Mouse (Mus musculus) heart, embryonic 11.5 days (tissue): ENCODE data around the gene Whamm. TPM values are rescaled to one million over a fixed set of nuclear protein-coding genes. Genes with fewer than 3 reads are reported as not detected.

ENCODE experiments used
- ATAC-seq: fragments of 200-750 bp; cut with Nextera tagmentation; replicated peaks from 2 replicates; pipeline ENCODE4 v1.8.0; 2017; ENCODE audit warnings: moderate library complexity; ENCODE audit not compliant: insufficient number of reproducible peaks, low FRiP score, low TSS enrichment
- H3K27ac ChIP-seq: fragments of 300-500 bp; sonication (generic); 2 replicates; pipeline ENCODE4 v1.5.1; 2014; ENCODE audit warnings: mild to moderate bottlenecking, low read depth, low read length
- H3K27me3 ChIP-seq: fragments of 300-500 bp; sonication (generic); 2 replicates; pipeline ENCODE4 v1.6.1; 2014; ENCODE audit warnings: mild to moderate bottlenecking, low read length, mixed read lengths; ENCODE audit not compliant: control insufficient read depth, insufficient read depth
- H3K36me3 ChIP-seq: fragments of 300-500 bp; sonication (generic); 2 replicates; pipeline ENCODE4 v1.6.1; 2014; ENCODE audit warnings: mild to moderate bottlenecking, low read length, moderate library complexity, mixed read lengths; ENCODE audit not compliant: control insufficient read depth, insufficient read depth
- H3K4me1 ChIP-seq: fragments of 300-500 bp; sonication (generic); 2 replicates; pipeline ENCODE4 v1.6.1; 2014; ENCODE audit warnings: low read length; ENCODE audit not compliant: control insufficient read depth, insufficient read depth
- H3K4me2 ChIP-seq: fragments of 300-500 bp; sonication (generic); 2 replicates; pipeline ENCODE4 v1.6.1; 2014; ENCODE audit warnings: mild to moderate bottlenecking, moderate library complexity
- H3K4me3 ChIP-seq: fragments of 300-500 bp; sonication (generic); 2 replicates; pipeline ENCODE4 v1.5.1; 2014; ENCODE audit warnings: low read depth, low read length
- H3K9ac ChIP-seq: fragments of 300-500 bp; sonication (generic); 2 replicates; pipeline ENCODE4 v1.6.1; 2014; ENCODE audit warnings: mild to moderate bottlenecking, low read depth, low read length, moderate library complexity
- H3K9me3 ChIP-seq: fragments of 300-500 bp; sonication (generic); replicated peaks from 2 replicates; pipeline ENCODE4 v1.6.1; 2016; ENCODE audit warnings: low read length; ENCODE audit not compliant: control insufficient read depth
- WGBS: fragments of 180-500 bp; shearing (Covaris S2); extraction: QIAGEN DNeasy Blood & Tissue Kit; methylation state at CpG from one replicate; pipeline ENCODE4 v1.1.7; 2014; ENCODE audit not compliant: insufficient replicate concordance; 5-methylcytosine and 5-hydroxymethylcytosine counted together
- polyA plus RNA-seq: library from polyadenylated mRNA; unstranded; fragments of >200 nt; fragmentation: Nextera tagmentation; extraction: Ambion mirVana; gene quantifications from 2 replicates; pipeline ENCODE4 v1.2.1, GENCODE M21; 2014

The Whamm gene
- polyA plus RNA-seq, 1 experiment from 2014 or later: 6.2 TPM

DNA sequence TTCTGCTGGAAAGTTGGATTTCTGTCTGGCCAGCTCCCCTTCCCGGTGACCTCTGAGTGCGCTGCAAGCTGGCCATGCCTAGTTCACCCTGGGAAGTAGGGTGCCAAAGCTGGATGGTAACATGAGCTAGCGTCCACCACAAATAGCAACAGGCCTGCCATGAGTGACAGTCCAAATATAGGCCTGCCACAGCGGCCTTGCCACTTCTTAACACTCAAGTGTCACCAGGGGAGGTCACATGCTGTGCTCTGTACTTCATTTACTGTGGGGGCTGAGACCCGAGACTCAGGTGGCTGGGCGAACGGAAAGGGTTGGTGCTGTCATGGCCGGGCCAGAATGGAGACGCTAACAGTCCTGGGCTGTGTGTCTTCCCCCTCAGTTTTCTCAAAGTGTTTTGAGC is 4.2 kb upstream of the Whamm start, which contains the start of gene Fsd2:
Gene Fsd2, minus strand, starts transcription at position 53 of the 400 bp plus-strand sequence.
- 50% methylated on average over 9 of the region's 9 CpGs for WGBS
- H3K27me3 ChIP-seq: no peaks in the 10 kb centered on the region
- no peaks in the 10 kb centered on the region for H3K9me3 ChIP-seq
- ATAC-seq: peak; percentile 44; the same call in 1 of the 2 replicates
- H3K9ac ChIP-seq: peak within 1 kb of the TSS; percentile 79
- H3K4me3 ChIP-seq: peak within 1 kb of the TSS; percentile 39
- H3K36me3 ChIP-seq: no peaks in the 10 kb centered on the region
- H3K4me1 ChIP-seq: peaks cover 15% of the 10 kb centered on the region
- H3K4me2 ChIP-seq: peak within 1 kb of the TSS; percentile 71
- H3K27ac ChIP-seq: peak within 1 kb of the TSS; percentile 94

DNA sequence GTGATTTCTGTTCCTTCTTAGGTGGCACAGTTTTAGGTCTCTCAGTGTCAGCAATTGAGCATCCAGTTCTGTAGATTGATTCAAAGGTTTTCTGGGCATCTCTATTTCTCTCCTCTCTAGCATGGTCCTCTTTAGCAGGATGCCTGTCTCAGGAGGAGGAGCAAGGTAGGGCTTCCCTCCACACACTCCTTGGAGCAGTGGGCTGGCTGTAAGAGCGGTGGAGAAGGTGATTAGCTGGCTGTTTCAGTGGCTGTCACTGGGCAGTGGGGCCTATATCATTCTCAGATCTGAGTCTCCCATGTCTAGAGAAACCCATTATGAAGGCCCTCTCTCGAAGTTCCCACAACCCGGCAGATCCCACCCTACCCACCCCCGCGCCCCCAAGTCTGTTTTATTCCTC is 3.7 kb upstream of the Whamm start:
- Histone ChIP-seq H3K4me1 (peaks cover 16% of the 10 kb centered on the region), H3K4me3 (no peak overlapping the region; the same call in 1 of the 2 replicates), H3K27me3 (no peaks in the 10 kb centered on the region), H3K27ac (peak overlapping the region; percentile 94), H3K36me3 (no peaks in the 10 kb centered on the region), H3K9ac (peak overlapping the region; percentile 12; the same call in 1 of the 2 replicates), H3K9me3 (no peaks in the 10 kb centered on the region), H3K4me2 (peak overlapping the region; percentile 71)
- 76% methylated on average over 5 of the region's 5 CpGs for WGBS
- ATAC-seq: no peak

DNA sequence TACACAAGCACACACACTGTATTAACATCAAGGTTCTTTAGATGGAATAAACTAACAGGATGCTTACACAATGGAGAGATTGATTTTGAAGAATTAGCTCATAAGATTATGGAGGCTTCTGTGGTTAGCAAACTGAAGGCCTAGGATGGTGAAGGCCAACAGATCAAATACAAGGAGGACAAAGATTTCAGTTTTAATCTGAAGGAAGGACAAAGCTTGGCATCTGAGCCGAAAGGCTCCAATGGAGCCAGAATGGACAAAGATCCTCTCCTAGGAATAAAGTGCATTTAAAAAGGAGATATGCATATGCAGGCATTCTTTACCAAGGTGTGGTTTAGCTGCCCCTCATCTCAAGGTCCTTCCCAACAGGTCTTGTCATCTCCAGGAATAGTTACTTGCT is 1.2 kb upstream of the Whamm start:
- H3K9me3 ChIP-seq: no peaks in the 10 kb centered on the region
- 94% methylated on average over 1 of the region's 1 CpGs for WGBS
- no peak overlapping the region for H3K4me2 ChIP-seq
- no peaks in the 10 kb centered on the region for H3K36me3 ChIP-seq
- H3K4me1 ChIP-seq: peaks cover 14% of the 10 kb centered on the region
- no peak overlapping the region for H3K27ac ChIP-seq
- no peak overlapping the region for H3K4me3 ChIP-seq
- H3K27me3 ChIP-seq: no peaks in the 10 kb centered on the region
- no peak overlapping the region for H3K9ac ChIP-seq
- no peak for ATAC-seq

DNA sequence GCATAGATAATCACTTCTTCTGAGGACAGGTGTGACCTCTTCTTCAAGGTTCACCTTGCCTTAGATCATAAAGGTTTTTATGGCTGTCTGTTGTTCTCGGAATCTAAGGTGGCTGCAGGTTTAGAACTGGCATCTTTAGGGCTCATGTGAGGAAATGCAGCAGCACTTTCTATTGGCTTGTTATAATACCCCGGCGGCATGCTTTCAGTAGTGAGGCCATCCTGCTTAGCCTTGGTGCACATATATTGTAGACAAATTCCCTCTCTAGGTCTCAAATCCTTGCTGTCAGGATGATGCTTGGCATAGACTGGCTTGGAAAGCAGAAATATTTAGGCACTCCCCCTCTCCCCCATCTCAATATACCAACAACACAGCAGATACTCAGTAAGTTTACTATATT is 795 bp upstream of the Whamm start:
- ATAC-seq: no peak
- no peaks in the 10 kb centered on the region for H3K36me3 ChIP-seq
- H3K4me2 ChIP-seq: no peak overlapping the region; the same call in 1 of the 2 replicates
- H3K4me1 ChIP-seq: peaks cover 14% of the 10 kb centered on the region
- no peaks in the 10 kb centered on the region for H3K9me3 ChIP-seq
- no peak overlapping the region for H3K4me3 ChIP-seq
- 86% methylated on average over 3 of the region's 3 CpGs for WGBS
- no peak overlapping the region for H3K9ac ChIP-seq
- H3K27ac ChIP-seq: 0 out of 2 replicates have a peak overlapping the region, but pooled peaks have one; percentile 24
- H3K27me3 ChIP-seq: no peaks in the 10 kb centered on the region

DNA sequence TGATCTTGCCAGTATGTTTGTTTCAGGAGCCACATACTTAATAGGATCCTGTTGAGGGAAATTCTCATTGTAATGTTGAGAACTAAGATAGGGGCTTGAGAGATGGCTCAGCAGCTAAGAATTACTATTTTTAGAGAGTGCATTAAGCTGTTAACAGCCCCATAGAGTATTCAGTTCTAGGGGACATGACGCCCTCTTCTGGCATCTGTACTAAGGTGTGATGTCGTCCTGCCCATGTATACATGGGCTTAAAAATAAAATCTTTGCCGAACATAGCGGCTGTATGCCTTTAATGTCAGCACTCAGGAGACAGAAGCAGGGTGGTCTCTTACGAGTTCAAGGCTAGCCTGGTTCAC is 336 bp upstream of the Whamm start:
- Histone ChIP-seq H3K9me3 (no peaks in the 10 kb centered on the region), H3K9ac (no peak overlapping the region), H3K4me2 (peak overlapping the region; percentile 65), H3K4me1 (peaks cover 14% of the 10 kb centered on the region), H3K36me3 (no peaks in the 10 kb centered on the region), H3K27ac (peak overlapping the region; percentile 96; the same call in 1 of the 2 replicates), H3K4me3 (peak overlapping the region; percentile 94), H3K27me3 (no peaks in the 10 kb centered on the region)
- WGBS: 2% methylated on average over 5 of the region's 5 CpGs
- peak; percentile 19; the same call in 1 of the 2 replicates for ATAC-seq

DNA sequence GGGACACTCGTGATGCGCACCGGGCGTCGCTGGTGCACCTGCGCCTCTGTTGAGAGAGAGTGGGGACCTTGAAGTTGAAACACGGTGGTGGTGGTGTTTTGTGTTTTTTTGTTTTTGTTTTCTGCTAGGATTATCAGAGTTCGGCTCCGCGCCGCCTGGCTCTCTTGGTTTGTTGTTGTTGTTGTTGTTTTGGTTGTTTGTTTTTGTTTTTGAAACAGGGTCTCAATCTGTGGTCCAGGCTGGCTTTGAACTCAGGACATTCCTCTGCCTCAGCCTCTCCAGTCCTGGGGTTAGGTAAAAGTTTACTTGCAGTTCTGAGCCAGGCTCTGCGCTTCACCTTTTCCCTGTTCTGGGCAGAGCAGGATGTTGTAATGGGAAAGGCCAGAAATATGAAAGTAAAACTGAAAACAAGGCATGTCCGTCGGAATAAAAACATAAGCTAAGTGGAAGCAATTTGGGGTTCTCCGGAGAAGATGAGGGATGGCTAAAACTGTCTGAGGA is 925 bp downstream of the Whamm start:
- peak overlapping the region; percentile 65 for H3K4me2 ChIP-seq
- H3K4me1 ChIP-seq: peaks cover 14% of the 10 kb centered on the region
- no peaks in the 10 kb centered on the region for H3K27me3 ChIP-seq
- WGBS: 16% methylated on average over 15 of the region's 15 CpGs
- no peaks in the 10 kb centered on the region for H3K9me3 ChIP-seq
- H3K27ac ChIP-seq: peak overlapping the region; percentile 96
- H3K4me3 ChIP-seq: peak overlapping the region; percentile 94
- peak overlapping the region; percentile 92 for H3K9ac ChIP-seq
- H3K36me3 ChIP-seq: no peaks in the 10 kb centered on the region
- no peak for ATAC-seq

DNA sequence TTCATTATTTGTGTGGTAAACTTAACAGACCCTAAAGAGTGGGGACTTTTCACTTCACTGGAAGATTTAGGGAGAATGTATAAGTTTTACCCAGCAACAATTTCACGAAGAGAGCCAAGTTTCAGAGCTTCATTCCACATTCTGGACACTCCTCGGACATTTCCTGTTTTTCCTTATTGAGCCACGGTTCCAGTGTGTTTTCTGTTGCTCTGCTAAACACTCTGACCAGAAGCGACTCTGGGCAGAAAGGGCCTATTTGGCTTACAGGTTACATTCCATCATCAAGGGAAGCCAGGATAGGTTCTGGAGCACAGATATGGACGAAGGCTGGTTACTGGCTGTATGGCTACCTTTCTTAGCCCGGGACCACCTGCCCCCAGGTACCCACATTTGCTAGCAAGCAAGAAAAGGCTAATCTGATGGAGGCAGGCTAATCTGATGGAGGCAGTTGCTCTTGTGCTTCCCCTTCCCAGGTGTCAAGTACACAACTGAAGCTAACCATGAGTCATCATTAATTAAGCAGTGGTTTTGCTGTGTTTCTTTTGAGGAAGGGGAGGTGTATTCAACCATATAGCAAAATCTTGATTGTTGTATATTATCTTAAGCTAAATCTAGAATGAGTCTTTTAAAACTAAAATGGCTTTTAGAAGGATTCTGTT is 1.7 kb downstream of the Whamm start:
- peaks cover 10% of the 10 kb centered on the region for H3K4me1 ChIP-seq
- H3K36me3 ChIP-seq: peaks cover under 1% of the 10 kb centered on the region; the same call in 1 of the 2 replicates
- no peak for ATAC-seq
- no peaks in the 10 kb centered on the region for H3K27me3 ChIP-seq
- 63% methylated on average over 6 of the region's 6 CpGs for WGBS
- H3K9me3 ChIP-seq: no peaks in the 10 kb centered on the region
- no peak overlapping the region for H3K27ac ChIP-seq
- H3K4me3 ChIP-seq: peak overlapping the region; percentile 94
- peak overlapping the region; percentile 92; the same call in 1 of the 2 replicates for H3K9ac ChIP-seq
- peak overlapping the region; percentile 65 for H3K4me2 ChIP-seq

DNA sequence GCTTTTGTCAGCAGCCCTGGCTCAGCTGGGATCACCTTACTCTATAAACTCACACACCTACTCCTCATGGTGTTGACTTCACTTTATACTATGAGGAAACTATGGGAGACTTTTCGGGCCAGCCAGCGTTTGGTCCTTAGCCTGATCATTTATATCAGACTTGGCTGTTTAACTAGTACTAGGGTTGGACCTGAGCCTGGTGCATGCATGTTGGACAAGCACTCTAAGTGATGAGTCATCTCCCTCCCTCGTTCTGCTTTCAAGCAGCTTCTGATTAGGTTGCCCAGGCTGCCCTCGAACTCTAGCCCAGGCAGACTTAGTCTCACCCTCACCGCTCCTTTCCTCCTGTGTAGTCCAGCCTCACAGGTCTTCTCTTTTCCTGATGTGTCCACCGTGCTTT is 2.3 kb downstream of the Whamm start:
- 75% methylated on average over 6 of the region's 6 CpGs for WGBS
- Histone ChIP-seq H3K4me1 (peaks cover 10% of the 10 kb centered on the region), H3K9ac (no peak overlapping the region), H3K4me3 (no peak overlapping the region), H3K9me3 (no peaks in the 10 kb centered on the region), H3K27ac (no peak overlapping the region), H3K27me3 (no peaks in the 10 kb centered on the region), H3K36me3 (peaks cover 5% of the 10 kb centered on the region; the same call in 1 of the 2 replicates), H3K4me2 (peak overlapping the region; percentile 65)
- ATAC-seq: no peak

DNA sequence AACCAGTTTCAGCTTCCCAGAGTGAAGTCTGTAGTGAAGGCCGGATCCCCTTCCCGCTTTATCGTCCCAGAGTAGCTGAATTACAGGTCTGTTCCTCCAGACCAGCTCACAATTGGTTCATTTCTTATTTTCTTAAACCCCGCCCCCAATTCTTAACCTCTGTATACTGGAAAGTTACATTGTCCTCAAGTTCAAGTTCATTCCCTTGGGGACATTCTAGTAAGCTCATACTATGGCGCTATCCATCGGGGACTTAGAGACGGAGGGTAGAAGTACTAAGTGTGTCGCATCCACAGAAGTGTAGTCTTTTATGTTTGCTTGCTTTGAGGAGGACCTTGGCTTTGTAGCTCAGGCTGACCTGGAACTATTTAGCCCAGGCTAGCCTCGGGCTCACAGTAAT is 2.8 kb downstream of the Whamm start:
- Histone ChIP-seq H3K9ac (no peak overlapping the region), H3K4me1 (peaks cover 10% of the 10 kb centered on the region), H3K4me2 (no peak overlapping the region), H3K36me3 (peaks cover 5% of the 10 kb centered on the region), H3K4me3 (no peak overlapping the region), H3K27me3 (no peaks in the 10 kb centered on the region), H3K9me3 (no peaks in the 10 kb centered on the region), H3K27ac (no peak overlapping the region)
- 92% methylated on average over 9 of the region's 9 CpGs for WGBS
- ATAC-seq: no peak
